Mouse (Mus musculus) spleen, adult 2 months (tissue): ENCODE results near the gene Tcte3.

ENCODE experiments used
- CTCF ChIP-seq: fragments of 200-500 bp; IDR thresholded peaks from 2 replicates; pipeline ENCODE4 v1.5.1; 2011; ENCODE audit warnings: mild to moderate bottlenecking, inconsistent platforms; ENCODE audit not compliant: insufficient read depth, insufficient read length, insufficient replicate concordance; ENCODE audit errors: extremely low read depth
- POLR2A ChIP-seq: fragments of 200-500 bp; IDR thresholded peaks from 2 replicates; pipeline ENCODE4 v1.6.1; 2011; ENCODE audit warnings: low read depth, low read length, inconsistent platforms

GRCm38 (mm10) chr17:15060356-15060755 is 19.1 kb upstream of the Tcte3 start:
- TF ChIP-seq CTCF: no peak
- no peak for TF ChIP-seq POLR2A
